Mouse (Mus musculus): ENCODE measurements at regions not wholly inside any gene's neighbourhood (a gene's known extent, or its start where the extent isn't known, plus 50 kb on each side); places are given as distances from the start of the nearest gene placed in this dataset.

- in situ Hi-C loops (cut with MboI, MseI) = no loop called here
These were observed 58.6 kb downstream of the Kcnrg start for GRCm38 (mm10) chr14:61665815-61666214.

DNA sequence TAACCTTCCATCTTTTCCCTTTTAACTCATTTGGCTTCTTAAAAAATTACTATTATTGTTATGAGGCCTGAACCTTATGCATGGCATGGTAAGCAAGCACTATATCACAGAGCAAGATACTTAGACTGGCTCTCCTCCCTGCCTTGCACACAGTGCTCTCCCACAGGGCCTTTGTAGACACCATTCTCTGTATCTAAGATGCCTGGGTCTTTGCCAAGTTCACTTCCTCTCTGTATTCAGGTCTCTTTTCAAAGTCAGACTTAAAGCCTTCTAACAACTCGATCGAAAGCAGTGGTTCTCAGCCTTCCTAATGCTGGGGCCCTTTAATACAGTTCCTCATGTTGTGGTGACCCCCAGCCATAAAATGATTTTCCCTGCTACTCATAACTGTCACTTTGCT is 65.9 kb downstream of the Kcnrg start:
- in situ Hi-C loops (cut with MboI, MseI) = no loop called here

DNA sequence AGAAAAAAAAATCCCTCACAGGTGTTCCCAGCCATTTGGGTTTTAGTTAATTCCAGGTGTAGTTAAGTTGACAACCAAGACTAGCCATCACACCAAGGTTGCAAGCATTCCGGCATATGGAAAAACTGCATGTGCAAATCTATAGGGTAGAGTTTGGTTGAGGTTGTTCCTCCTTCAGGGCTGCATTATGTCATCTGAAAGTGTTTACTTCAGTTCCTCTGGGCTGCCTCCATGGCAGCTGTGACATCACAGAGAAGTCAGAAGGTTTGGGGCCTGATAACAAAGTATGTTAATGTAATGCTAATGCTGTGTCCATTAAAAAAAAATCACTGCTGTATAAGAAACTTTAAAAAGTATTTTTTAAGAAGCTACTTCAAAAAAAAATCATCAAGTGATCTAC is 70.8 kb downstream of the Kcnrg start:
- in situ Hi-C loops (cut with MboI, MseI) = no loop called here

DNA sequence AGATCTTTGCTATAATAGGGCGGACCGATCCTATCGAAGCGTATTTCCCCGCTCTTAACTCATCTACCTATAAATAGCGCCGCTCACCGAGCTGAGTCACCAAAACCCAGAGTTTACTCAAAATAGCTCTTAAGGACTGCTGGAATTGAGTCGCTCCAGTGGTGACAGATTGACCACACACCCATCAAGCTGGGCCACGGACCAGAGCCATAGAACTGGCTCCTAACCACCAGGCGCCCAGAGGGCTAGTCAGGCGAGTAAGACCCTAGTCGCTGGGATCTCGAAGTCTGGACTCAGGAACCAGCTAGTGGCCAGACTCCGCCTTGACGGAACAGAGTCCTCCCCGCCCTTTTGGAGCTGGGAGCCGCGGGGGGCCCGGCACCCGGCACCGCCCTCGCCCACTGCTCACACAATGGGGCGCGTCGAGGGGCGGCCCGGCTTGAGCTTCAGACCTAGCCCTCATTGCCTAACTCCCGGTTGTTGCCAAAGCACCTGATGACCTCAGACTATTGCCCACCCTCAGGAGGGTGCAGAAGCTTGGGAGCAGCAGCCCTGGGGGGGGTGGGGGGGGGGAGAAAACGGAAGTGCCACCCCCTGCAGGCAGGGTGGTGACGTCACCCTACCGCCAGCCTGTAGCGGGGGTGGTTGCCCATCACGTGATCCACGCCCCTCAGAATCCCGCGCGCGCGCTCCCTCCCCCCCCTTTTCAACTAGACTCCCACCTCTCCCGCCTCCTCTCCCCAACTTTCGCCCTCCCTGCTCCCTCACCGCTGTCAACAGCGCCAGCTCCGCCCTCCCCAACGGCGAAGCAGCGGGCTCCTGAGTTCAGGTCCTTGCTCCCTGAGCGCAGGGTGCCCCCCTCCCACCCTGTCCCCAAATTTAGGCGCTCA is 73.8 kb downstream of the Kcnrg start:
- in situ Hi-C loops (cut with MboI, MseI) = loop anchor here (10.0 kb wide), 1 partner anchor 956 kb away; no protein-coding TSS in a partner anchor

DNA sequence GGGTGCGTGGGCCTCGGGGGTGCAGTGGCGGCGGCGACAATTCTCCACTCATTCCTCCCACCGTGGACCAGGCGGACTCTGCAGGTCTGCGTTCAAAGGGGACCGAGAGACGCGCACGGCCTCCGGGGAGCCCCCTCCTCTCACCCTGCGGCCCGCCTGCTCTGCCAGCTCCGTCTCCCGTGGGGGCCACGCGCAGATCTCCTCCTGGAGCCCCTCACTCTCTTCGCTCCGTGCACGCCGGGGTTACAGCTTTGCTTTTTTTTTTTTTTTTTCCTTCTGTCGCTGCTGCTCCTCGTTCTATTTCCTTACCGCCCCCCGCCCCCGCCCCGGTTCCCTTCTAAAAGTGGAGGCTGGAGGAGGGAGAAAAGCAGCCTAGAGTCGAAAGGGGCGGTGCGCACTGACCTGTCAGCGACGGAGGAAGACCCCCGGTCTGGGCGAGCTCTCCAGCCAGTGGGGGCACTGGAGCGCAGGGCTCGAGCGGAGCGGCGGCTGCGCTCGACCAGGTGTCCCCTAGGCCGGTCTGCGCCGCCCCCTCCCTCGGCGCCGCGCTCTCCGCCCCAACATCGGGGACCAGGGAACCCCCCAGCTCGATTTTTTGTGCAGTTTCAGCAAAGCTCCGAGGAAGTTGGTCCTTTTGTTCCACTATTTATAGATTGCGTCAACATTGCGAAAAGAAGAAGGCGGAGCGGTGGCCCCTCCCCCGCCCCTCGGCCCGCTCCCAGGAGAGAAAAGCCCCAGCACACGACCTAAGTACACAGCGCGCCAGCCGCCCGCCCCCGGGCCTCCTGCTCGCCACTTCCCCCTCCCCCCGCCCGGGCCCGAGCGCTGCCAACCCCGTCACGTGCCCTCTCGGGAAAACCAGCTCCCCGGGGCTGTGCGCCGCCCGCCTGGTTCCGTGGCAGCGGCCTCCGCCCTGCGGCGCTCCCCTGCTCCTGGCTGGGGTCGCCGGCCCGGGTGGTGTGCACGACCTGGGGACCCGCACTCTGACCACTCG is 74.7 kb downstream of the Kcnrg start:
- in situ Hi-C loops (cut with MboI, MseI) = loop anchor here (10.0 kb wide), 1 partner anchor 957 kb away; no protein-coding TSS in a partner anchor

- in situ Hi-C loops (cut with MboI, MseI) = loop anchor here (10.0 kb wide), 1 partner anchor 958 kb away; no protein-coding TSS in a partner anchor
These were observed 75.6 kb downstream of the Kcnrg start for GRCm38 (mm10) chr14:61682721-61683355.

DNA sequence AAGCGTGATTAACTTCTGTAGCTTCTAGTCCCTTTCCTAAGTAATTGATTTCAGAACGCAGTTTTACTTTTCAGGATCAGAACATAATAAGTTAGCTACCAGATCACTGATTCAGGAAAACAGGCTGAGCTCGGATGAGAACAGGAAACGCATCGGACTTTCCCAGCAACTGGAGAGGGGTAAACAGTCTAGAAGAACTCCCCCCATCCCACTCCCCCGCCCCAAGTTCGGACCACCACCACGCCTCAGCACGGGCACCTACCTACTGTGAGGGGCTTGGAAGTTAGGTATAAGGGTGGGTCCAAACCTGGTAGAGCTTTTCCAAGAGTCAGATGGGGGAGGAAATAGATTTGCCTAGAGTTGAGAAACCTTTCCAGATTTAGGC is 76.1 kb downstream of the Kcnrg start:
- in situ Hi-C loops (cut with MboI, MseI) = loop anchor here (10.0 kb wide), 1 partner anchor 959 kb away; no protein-coding TSS in a partner anchor

DNA sequence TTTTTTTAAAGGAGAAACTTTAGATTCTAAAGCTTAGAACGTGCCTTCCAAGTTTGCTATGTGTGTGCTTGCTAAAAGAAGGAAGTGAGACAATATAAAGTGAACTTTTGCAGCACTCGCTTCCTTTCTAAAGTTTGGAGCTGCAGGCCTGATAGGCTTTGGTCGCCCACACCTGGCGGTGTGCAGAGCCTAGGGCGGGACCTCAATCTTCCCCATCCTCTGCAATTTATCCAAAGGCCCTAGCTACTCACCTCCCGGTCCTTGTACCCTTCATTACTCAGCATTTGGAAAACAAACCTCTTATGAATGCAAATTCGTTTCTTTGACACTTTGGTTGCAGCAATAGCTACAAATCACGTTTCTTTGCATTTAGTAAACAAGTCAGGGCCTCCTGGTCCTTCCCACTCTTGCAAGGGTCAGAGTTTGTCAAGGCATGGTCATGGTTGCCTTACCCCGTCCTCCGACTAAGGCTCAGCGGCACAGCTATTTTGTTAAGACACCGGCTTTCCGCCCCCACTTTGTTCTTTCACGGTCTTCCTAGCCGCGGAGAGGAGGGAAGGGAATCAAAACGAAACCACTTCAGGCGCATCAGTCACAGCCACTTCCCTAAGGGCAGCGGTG is 76.6 kb downstream of the Kcnrg start:
- in situ Hi-C loops (cut with MboI, MseI) = loop anchor here (10.0 kb wide), 1 partner anchor 959 kb away; no protein-coding TSS in a partner anchor

DNA sequence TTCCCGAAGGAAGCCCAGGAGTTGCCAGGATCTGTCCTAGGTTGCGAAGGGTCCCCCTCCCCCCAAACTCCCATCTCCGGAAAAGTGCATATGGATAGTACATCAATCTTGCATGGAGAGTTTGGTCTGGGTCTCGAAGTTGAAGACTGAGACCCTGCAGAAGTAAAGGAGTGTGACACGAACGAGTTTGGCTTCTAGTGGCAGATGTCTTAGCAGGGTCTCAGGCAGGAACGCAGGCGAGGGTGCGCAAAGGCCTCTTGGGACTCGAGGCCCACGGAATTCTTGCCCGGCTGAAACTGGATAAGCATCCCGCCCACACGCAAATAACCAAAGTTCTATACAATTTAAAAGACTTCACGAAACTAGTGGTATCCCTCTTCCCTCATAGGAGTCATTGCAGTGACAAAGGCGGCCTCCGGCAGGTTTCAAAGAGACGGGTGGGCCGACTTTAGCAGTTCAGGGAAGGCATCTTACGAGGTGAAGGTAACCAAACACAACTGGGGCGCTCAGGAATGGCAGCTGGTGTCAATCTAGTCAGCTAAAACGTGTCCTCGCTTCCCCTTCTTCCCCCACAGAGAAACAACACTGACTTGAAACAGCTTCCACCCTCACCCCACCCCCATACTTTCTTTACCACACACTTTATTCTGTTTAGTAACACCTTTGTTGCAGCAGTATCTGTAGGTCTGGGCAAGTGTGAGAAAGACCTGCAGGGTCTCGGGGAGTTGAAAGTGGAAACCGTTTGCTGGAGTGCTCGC is 77.4 kb downstream of the Kcnrg start:
- in situ Hi-C loops (cut with MboI, MseI) = loop anchor here (5.0 to 10.0 kb wide), 2 partner anchors 37 to 960 kb away; no protein-coding TSS in a partner anchor

GRCm38 (mm10) chr14:61685231-61685800 is 78.1 kb downstream of the Kcnrg start:
- in situ Hi-C loops (cut with MboI, MseI) = loop anchor here (5.0 to 10.0 kb wide), 2 partner anchors 38 to 961 kb away; no protein-coding TSS in a partner anchor

- in situ Hi-C loops (cut with MboI, MseI) = loop anchor here (5.0 to 10.0 kb wide), 2 partner anchors 39 to 961 kb away; no protein-coding TSS in a partner anchor
These were observed 78.9 kb downstream of the Kcnrg start for GRCm38 (mm10) chr14:61686101-61686691.

DNA sequence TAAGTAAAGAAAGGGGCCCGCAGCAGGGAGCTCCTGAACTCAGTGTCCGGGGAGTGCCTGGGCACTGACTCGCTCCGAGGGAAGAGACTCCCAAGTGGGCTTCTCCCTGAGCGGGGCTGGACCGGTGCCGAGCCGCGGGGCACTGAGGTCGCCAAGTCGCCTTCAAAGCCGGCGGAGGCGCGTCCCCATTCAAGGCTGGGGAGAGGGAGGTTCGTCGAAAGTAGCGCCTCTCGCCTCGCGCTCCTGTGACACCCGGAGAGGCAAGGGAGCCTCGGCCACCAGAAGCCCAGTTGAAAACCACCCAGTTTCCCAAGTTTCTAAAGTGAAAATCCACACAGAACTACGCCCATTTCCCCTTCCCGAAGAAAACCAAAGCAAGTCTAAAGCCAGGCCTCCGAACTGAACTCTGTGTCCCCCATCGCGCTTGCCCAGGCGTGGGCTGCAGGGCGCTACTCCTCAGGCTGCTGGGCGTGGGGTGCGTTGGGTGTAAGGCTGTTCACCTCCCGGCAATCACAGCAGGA is 79.6 kb downstream of the Kcnrg start:
- in situ Hi-C loops (cut with MboI, MseI) = loop anchor here (5.0 to 10.0 kb wide), 2 partner anchors 40 to 962 kb away; no protein-coding TSS in a partner anchor

- in situ Hi-C loops (cut with MboI, MseI) = loop anchor here (5.0 to 10.0 kb wide), 2 partner anchors 40 to 963 kb away; no protein-coding TSS in a partner anchor
These were observed 80.2 kb downstream of the Kcnrg start for GRCm38 (mm10) chr14:61687346-61688012.

GRCm38 (mm10) chr14:61688013-61688520 is 80.8 kb downstream of the Kcnrg start:
- in situ Hi-C loops (cut with MboI, MseI) = loop anchor here (5.0 to 10.0 kb wide), 2 partner anchors 41 to 963 kb away; no protein-coding TSS in a partner anchor

DNA sequence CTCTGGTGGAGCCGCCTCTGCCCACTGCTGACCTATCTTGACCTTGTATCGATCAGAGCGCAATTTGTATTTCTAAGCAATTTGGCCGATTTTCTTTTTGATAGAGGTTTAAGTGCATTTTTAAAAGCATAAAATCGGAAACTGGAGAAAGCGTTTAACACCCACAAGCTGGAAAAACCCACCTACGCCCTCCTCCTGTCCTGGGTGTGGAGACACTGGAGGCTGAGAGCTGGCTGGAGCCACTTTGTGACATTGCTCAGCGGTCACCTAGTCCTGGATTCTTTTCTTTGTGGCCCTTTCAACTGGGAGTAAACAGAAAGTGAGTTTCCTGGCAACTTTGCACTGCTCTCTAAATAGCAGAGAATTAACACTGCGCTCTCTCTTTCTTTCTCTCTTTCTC is 81.4 kb downstream of the Kcnrg start:
- in situ Hi-C loops (cut with MboI, MseI) = loop anchor here (5.0 to 10.0 kb wide), 2 partner anchors 41 to 964 kb away; no protein-coding TSS in a partner anchor

DNA sequence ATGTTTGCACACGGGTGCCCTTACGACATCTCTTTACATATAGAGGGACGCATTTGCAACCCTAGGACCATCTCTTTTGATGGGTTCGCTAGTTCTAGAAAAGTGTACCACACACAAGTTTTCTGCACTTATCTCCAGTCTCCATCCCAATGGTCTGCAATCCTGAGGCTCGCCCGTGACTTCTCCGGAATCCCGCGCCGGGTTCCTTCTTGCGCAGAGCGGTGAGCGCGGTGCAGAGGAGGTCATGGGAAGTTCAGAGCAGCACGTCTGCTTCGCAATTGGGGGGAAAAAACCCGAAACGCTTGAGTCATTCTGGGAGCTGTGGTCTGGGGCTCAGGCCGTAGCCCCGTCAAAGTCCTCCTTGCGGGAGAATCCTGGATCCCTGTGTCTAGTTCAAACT is 82.0 kb downstream of the Kcnrg start:
- in situ Hi-C loops (cut with MboI, MseI) = loop anchor here (5.0 to 10.0 kb wide), 2 partner anchors 42 to 964 kb away; no protein-coding TSS in a partner anchor

- in situ Hi-C loops (cut with MboI, MseI) = loop anchor here (5.0 to 10.0 kb wide), 2 partner anchors 42 to 965 kb away; no protein-coding TSS in a partner anchor
These were observed 82.5 kb downstream of the Kcnrg start for GRCm38 (mm10) chr14:61689776-61690175.
